Mouse (Mus musculus): ENCODE data around the gene Ppp4r2.
"Not testable (repeated sequence)": the region's sequence is repeated elsewhere in the genome, so short reads cannot be mapped to it uniquely, and the experiment has no call there.

Gene Ppp4r2

GRCm38 (mm10) chr6:100831188-100831587 is 2.2 kb upstream of the Ppp4r2 start:
- no peak for DNase-seq (ENCODE audit: low spot score in 2 of 2)

GRCm38 (mm10) chr6:100831751-100832150 is 1.7 kb upstream of the Ppp4r2 start:
- DNase-seq (ENCODE audit: low spot score in 2 of 2), result no peak

GRCm38 (mm10) chr6:100833811-100834481 is 524 bp downstream of the Ppp4r2 start:
- DNase-seq (ENCODE audit: low spot score in 2 of 2), result peak; percentile 43 to 58

- DNase-seq (ENCODE audit: low spot score in 2 of 2), result no peak
Measured at GRCm38 (mm10) chr6:100834489-100835160, 1.2 kb downstream of the Ppp4r2 start.

- no peak for DNase-seq (ENCODE audit: low spot score in 2 of 2)
Measured at GRCm38 (mm10) chr6:100845058-100845457, 11.6 kb downstream of the Ppp4r2 start.

DNA sequence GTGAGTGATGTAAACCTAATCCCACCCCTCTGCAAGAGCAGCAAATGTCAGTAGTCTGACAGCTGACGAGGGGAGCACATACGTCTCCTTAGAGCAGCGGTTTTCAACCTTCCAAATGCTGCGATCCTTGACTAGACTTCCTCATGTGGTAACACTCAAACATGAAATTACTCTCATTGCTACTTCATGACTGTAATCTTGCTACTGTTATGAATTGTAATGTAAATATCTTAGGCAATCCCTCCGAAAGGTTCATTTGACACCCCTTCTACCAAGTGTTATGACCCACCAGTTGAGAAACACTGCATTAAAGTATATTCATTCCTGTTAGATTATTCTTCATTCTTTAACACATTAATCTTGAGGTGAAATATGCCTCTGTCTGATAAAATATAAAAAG is 13.8 kb downstream of the Ppp4r2 start:
- no peak for DNase-seq (ENCODE audit: low spot score in 2 of 2)

DNA sequence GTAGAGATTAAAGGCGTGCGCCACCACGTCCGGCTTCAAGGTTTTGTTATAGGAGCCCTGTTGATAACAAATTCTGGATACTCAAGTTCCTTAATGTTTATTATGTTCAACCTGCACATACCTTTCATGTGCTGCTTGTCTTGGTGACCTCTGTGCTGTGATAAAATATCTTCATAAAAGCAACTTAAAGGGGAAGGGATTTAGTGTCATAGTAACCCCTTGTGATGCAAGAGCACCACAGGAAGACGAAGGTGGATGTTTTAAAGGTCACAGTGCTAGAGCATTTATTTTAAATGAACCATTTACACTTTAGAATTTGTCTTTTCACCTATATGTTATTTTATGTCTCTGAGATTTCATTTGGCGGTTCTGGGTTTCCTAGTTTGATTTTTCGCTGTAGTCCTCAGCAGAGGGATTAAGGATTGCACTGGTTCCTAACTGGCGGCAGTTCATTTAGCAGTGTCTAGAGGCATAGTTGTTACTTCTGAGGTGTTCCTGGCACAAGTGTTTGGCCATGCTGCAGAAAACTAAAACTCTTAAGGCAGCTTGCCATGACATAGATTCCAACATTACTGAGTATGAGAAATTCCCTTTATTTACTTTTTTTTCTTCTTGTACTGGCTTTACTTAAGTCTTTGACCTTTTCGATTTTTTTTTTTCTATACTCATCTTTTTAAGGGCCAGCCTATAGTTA is 15.4 kb downstream of the Ppp4r2 start:
- DNase-seq (ENCODE audit: low spot score in 2 of 2), result no peak

GRCm38 (mm10) chr6:100850671-100851081 is 17.3 kb downstream of the Ppp4r2 start:
- DNase-seq (ENCODE audit: low spot score in 2 of 2), result no peak

- no peak for DNase-seq (ENCODE audit: low spot score in 2 of 2)
Measured at GRCm38 (mm10) chr6:100851083-100851482, 17.7 kb downstream of the Ppp4r2 start.

GRCm38 (mm10) chr6:100865321-100865720 is 31.9 kb downstream of the Ppp4r2 start:
- no peak for DNase-seq (ENCODE audit: low spot score in 2 of 2)

GRCm38 (mm10) chr6:100865788-100866187 is 32.4 kb downstream of the Ppp4r2 start:
- not testable (repeated sequence) for DNase-seq (ENCODE audit: low spot score in 2 of 2)

- DNase-seq (ENCODE audit: low spot score in 2 of 2), result not testable (repeated sequence)
Measured at GRCm38 (mm10) chr6:100866246-100866645, 32.8 kb downstream of the Ppp4r2 start.

GRCm38 (mm10) chr6:100868863-100869262 is 35.4 kb downstream of the Ppp4r2 start:
- no peak for DNase-seq (ENCODE audit: low spot score in 2 of 2)

GRCm38 (mm10) chr6:100869909-100870308 is 36.5 kb downstream of the Ppp4r2 start:
- no peak for DNase-seq (ENCODE audit: low spot score in 2 of 2)

- no peak for DNase-seq (ENCODE audit: low spot score in 2 of 2)
Measured at GRCm38 (mm10) chr6:100873191-100873590, 39.8 kb downstream of the Ppp4r2 start.

DNA sequence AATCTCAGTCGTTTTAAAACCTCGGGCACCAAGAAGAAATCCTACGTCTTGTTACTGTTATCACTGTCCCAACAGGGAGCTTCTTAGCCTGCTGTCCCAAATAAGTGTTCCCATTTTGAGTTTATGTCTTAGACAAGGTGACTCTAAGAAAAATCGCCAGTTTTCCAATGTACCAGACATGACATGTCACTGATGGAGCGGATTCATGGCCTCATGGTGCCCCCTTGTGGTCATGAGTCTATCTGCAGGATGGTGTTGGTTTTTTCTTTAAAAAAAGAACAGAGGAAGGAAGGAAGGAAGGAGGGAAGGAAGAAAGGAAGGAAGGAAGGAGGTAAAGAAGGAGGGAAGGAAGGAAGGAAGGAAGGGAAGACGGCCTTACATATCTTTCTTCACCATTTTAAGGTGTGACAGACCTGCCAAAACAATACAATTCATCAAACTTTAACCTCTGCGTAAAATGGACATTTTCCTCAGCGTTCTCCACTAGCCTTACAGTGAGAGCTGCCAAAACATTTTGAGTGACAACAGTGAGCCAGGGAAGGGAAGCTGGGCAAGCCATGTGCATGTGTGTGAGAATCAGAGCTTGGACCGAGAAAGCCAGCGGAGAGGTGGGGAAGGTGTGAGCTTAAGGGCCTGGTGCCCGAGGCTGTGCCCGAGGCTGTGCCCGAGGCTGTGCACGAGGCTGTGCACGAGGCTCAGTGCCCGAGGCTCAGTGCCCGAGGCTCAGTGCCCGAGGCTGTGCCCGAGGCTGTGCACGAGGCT is 42.6 kb downstream of the Ppp4r2 start:
- peak in 1 of 2 experiments; percentile 59 for DNase-seq (ENCODE audit: low spot score in 2 of 2)

DNA sequence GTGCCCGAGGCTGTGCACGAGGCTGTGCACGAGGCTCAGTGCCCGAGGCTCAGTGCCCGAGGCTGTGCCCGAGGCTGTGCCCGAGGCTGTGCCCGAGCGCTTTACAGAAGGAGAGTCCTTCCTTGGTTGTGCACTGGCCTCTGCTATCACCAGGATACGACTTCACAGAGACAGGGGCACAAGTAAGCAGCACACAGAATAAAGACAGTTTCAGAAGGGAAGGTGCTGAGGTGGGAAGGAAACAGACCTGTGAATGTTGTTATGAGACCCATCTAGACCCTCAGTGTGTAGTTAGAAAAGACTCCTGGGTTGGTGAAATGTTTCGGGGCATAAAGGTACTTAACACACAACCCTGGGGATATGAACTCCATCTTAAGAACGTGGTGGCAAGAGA is 43.2 kb downstream of the Ppp4r2 start:
- DNase-seq (ENCODE audit: low spot score in 2 of 2), result no peak

DNA sequence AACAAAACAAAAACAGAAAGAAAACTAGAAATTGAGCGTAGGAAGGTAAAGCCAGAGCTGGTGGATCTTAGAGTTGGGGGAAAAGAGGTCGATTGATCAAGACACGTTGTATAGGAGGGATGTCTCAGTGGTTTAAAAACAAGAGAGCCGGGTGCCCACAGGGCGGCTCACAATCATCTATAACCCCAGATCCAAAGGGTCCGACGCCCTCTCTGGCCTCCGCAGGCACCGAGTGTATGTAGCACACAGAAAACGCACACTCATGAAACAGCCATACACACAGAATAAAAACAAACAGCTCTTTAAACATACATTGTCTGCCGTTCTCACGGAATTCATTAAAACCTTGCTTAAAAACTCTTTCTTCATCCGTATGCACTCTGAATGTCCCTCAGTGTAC is 45.1 kb downstream of the Ppp4r2 start:
- no peak for DNase-seq (ENCODE audit: low spot score in 2 of 2)

- DNase-seq (ENCODE audit: low spot score in 2 of 2), result no peak
Measured at GRCm38 (mm10) chr6:100879607-100880006, 46.2 kb downstream of the Ppp4r2 start.

DNA sequence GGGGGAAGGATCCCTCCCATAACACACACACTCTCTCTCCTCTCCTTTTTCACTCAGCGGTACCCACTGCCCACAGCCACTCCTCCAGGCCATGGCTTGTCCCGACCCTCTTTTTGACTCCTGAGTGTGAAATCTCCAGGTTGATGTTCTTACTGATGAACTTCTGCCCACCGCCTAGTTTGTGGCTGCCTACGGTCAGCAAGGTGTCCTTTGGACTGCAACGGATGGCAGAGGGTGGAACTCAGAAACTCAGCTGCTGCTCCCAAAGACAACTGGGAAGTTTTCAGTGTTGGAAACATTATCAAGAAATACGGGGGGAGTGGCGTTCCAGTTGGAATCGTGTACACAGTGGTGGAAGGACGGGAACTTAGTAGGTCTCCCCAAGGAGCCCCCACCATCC is 48.2 kb downstream of the Ppp4r2 start:
- DNase-seq (ENCODE audit: low spot score in 2 of 2), result no peak

- peak; percentile 45 to 78 for DNase-seq (ENCODE audit: low spot score in 2 of 2)
Measured at GRCm38 (mm10) chr6:100882381-100883213, 49.2 kb downstream of the Ppp4r2 start.

Data from frontal cortex, postnatal 10 days (tissue).